In the genomic region with DNA sequence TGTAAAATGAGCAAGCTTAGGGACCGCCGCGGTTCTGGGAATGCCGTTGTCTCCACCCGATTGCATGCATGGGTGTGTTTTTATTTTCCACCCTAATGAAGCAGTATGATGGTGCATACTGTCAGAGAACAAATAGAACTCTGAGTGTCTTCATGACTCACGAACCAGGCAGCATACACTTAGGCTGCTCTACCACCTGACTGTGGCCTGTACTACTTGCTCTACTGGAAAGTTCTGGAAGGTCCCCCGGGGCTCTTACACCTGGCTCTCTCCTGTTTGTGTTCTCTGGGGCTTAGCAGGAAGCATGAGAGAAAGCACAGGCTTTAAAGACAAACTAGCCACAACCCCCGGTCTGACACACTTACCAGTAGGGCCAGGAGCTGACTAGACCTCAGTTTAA, we compare ENCODE assay signal across 12 mouse cellular contexts. TPM values are rescaled to one million over a fixed set of nuclear protein-coding genes. Genes with fewer than 3 reads are reported as not detected.
A peak's percentile ranks its signal among the peaks of the same experiment; 100 is the strongest.
DNase-seq lines count a peak whose midpoint lies in the region; ATAC-seq and TF ChIP-seq lines count a peak whose summit lies in the region.
"Had no signal": no experiment of that assay in that cellular context is flagged by ENCODE, and none has a peak within 500 bp of the region (broad histone marks: within the 10 kb centered on the region; RNA-seq: fewer than 3 reads in every experiment).

No protein-coding gene starts in this region.

- H3K4me2 ChIP-seq in heart, embryonic 11.5 days = peak overlapping the region; percentile 88; the same call in 1 of the 2 replicates
- H3K4me2 ChIP-seq in midbrain, embryonic 12.5 days (replicated peaks) = peak overlapping the region; percentile 59; the same call in 1 of the 2 replicates
- H3K4me2 ChIP-seq in midbrain, postnatal 0 days (ENCODE audit: low read depth, low read length, poor library complexity, severe bottlenecking) = no peak overlapping the region
- H3K4me2 ChIP-seq in stomach, embryonic 16.5 days (ENCODE audit: low read depth, low read length) = peak overlapping the region; percentile 59; the same call in 1 of the 2 replicates

- H3K4me1 ChIP-seq in heart, embryonic 11.5 days (ENCODE audit: control insufficient read depth, insufficient read depth, low read length) = peaks cover 5% of the 10 kb centered on the region; the same call in 1 of the 2 replicates
- H3K4me1 ChIP-seq in midbrain, embryonic 12.5 days = peaks cover 6% of the 10 kb centered on the region; the same call in 1 of the 2 replicates
- H3K4me1 ChIP-seq in midbrain, postnatal 0 days (ENCODE audit: insufficient read depth, low read length) = no peaks in the 10 kb centered on the region; the same call in 1 of the 2 replicates
- peaks cover 6% of the 10 kb centered on the region for H3K4me1 ChIP-seq in stomach, embryonic 16.5 days (ENCODE audit: control insufficient read depth, insufficient read depth, low read length)

- no peak for DNase-seq in heart, adult 11 months
- DNase-seq in midbrain, postnatal 0 days (ENCODE audit: low spot score) = no peak
- peak; percentile 46 for DNase-seq in kidney, postnatal 14 days
- no peak for DNase-seq in embryo, embryonic 11 days
- no peak for DNase-seq in cerebellum, adult 8-10 months
- DNase-seq: B cell, adult 2 months; cerebellum, postnatal 36 days had no signal

- WGBS in heart, embryonic 11.5 days (ENCODE audit: insufficient replicate concordance) = 59% methylated on average over 8 of the region's 8 CpGs
- 81% methylated on average over 8 of the region's 8 CpGs for WGBS in midbrain, embryonic 12.5 days
- WGBS in midbrain, postnatal 0 days = 73% methylated on average over 8 of the region's 8 CpGs
- WGBS in stomach, embryonic 16.5 days = 64% methylated on average over 8 of the region's 8 CpGs

- no peak overlapping the region; the same call in 1 of the 2 replicates for H3K9ac ChIP-seq in heart, embryonic 11.5 days (ENCODE audit: low read depth, low read length)
- 0 out of 2 replicates have a peak overlapping the region, but pooled peaks have one; percentile 49 for H3K9ac ChIP-seq in midbrain, embryonic 12.5 days (replicated peaks)
- H3K9ac ChIP-seq in midbrain, postnatal 0 days (replicated peaks; ENCODE audit: low read length, poor library complexity, severe bottlenecking) = no peak overlapping the region
- no peak overlapping the region for H3K9ac ChIP-seq in stomach, embryonic 16.5 days (ENCODE audit: low read length)

- no peak overlapping the region for H3K27ac ChIP-seq in heart, embryonic 11.5 days (ENCODE audit: low read depth, low read length)
- no peak overlapping the region for H3K27ac ChIP-seq in midbrain, embryonic 12.5 days (replicated peaks)
- no peak overlapping the region for H3K27ac ChIP-seq in midbrain, postnatal 0 days (ENCODE audit: low read depth, low read length)
- H3K27ac ChIP-seq in stomach, embryonic 16.5 days (ENCODE audit: low read length) = peak overlapping the region; percentile 68; the same call in 1 of the 2 replicates

- TF ChIP-seq CTCF in midbrain, postnatal 0 days (IDR thresholded peaks at IDR 0.05) = no peak

- peak overlapping the region; percentile 52; the same call in 1 of the 2 replicates for H3K4me3 ChIP-seq in heart, embryonic 11.5 days (ENCODE audit: low read depth, low read length)
- H3K4me3 ChIP-seq in midbrain, embryonic 12.5 days = no peak overlapping the region
- no peak overlapping the region for H3K4me3 ChIP-seq in midbrain, postnatal 0 days (ENCODE audit: low read depth, low read length)
- no peak overlapping the region for H3K4me3 ChIP-seq in stomach, embryonic 16.5 days (replicated peaks; ENCODE audit: low read length)
- H3K4me3 ChIP-seq: myocyte had no signal

- ATAC-seq in heart, embryonic 11.5 days (replicated peaks; ENCODE audit: insufficient number of reproducible peaks, low FRiP score, low TSS enrichment) = no peak
- no peak for ATAC-seq in midbrain, embryonic 12.5 days (ENCODE audit: low FRiP score, low read depth)
- ATAC-seq in midbrain, postnatal 0 days (ENCODE audit: low FRiP score) = no peak
- no peak for ATAC-seq in stomach, embryonic 16.5 days (ENCODE audit: insufficient read depth, low FRiP score)

- no peaks in the 10 kb centered on the region for H3K9me3 ChIP-seq in heart, embryonic 11.5 days (replicated peaks; ENCODE audit: control insufficient read depth, low read length)
- H3K9me3 ChIP-seq in midbrain, embryonic 12.5 days = no peaks in the 10 kb centered on the region
- no peaks in the 10 kb centered on the region for H3K9me3 ChIP-seq in midbrain, postnatal 0 days (ENCODE audit: low read length)
- no peaks in the 10 kb centered on the region for H3K9me3 ChIP-seq in stomach, embryonic 16.5 days (replicated peaks; ENCODE audit: control insufficient read depth, low read length)

- H3K36me3 ChIP-seq in heart, embryonic 11.5 days (ENCODE audit: control insufficient read depth, insufficient read depth, low read length) = no peaks in the 10 kb centered on the region
- H3K36me3 ChIP-seq in midbrain, embryonic 12.5 days = no peaks in the 10 kb centered on the region
- no peaks in the 10 kb centered on the region for H3K36me3 ChIP-seq in midbrain, postnatal 0 days (ENCODE audit: insufficient read depth, low read length)
- no peaks in the 10 kb centered on the region for H3K36me3 ChIP-seq in stomach, embryonic 16.5 days (ENCODE audit: control insufficient read depth, insufficient read depth, low read length)

- no peaks in the 10 kb centered on the region for H3K27me3 ChIP-seq in heart, embryonic 11.5 days (ENCODE audit: control insufficient read depth, insufficient read depth, low read length)
- peaks cover 9% of the 10 kb centered on the region; the same call in 1 of the 2 replicates for H3K27me3 ChIP-seq in midbrain, embryonic 12.5 days
- H3K27me3 ChIP-seq in midbrain, postnatal 0 days (ENCODE audit: insufficient read depth, low read length) = no peaks in the 10 kb centered on the region
- no peaks in the 10 kb centered on the region for H3K27me3 ChIP-seq in stomach, embryonic 16.5 days (ENCODE audit: control insufficient read depth, insufficient read depth, low read length)

RNA-seq across cellular contexts. Expression of gene Gucy2g, which starts 21.7 kb away (rescaled TPM):
- polyA plus RNA-seq in heart, embryonic 11.5 days (2014; fragmentation: Nextera tagmentation; extraction: Ambion mirVana) = not detected in 2 replicates
- polyA plus RNA-seq in midbrain, embryonic 12.5 days (2016; fragmentation: Nextera tagmentation; extraction: Ambion mirVana) = not detected in 2 replicates
- not detected in 2 replicates for total RNA-seq in midbrain, postnatal 0 days (2014; rRNA removed)
- not detected in 2 replicates for polyA plus RNA-seq in midbrain, postnatal 0 days (2015; fragmentation: Nextera tagmentation; extraction: Ambion mirVana)
- 0.05 and 0.11 TPM in 2 replicates for polyA plus RNA-seq in stomach, embryonic 16.5 days (2015; fragmentation: Nextera tagmentation; extraction: Ambion mirVana)
- total RNA-seq: heart, adult 8-10 months had no signal

RNA-seq across cellular contexts. Expression of gene Acsl5, which starts 32.4 kb away (rescaled TPM):
- polyA plus RNA-seq in heart, embryonic 11.5 days (2014; fragmentation: Nextera tagmentation; extraction: Ambion mirVana) = 28.6 and 35.8 TPM in 2 replicates
- polyA plus RNA-seq in midbrain, embryonic 12.5 days (2016; fragmentation: Nextera tagmentation; extraction: Ambion mirVana) = 11.2 and 13.9 TPM in 2 replicates
- 15.1 and 18.0 TPM in 2 replicates for total RNA-seq in midbrain, postnatal 0 days (2014; rRNA removed)
- polyA plus RNA-seq in midbrain, postnatal 0 days (2015; fragmentation: Nextera tagmentation; extraction: Ambion mirVana) = 12.7 and 13.9 TPM in 2 replicates
- polyA plus RNA-seq in stomach, embryonic 16.5 days (2015; fragmentation: Nextera tagmentation; extraction: Ambion mirVana) = 145 and 151 TPM in 2 replicates

RNA-seq across cellular contexts. Expression of gene Tectb, which starts 38.8 kb away (rescaled TPM):
- polyA plus RNA-seq in heart, embryonic 11.5 days (2014; fragmentation: Nextera tagmentation; extraction: Ambion mirVana) = not detected in 2 replicates
- 0.31 TPM in 2 replicates for polyA plus RNA-seq in midbrain, embryonic 12.5 days (2016; fragmentation: Nextera tagmentation; extraction: Ambion mirVana)
- 0.09 TPM in 1 of 2 replicates, not detected in the other for total RNA-seq in midbrain, postnatal 0 days (2014; rRNA removed)
- polyA plus RNA-seq in midbrain, postnatal 0 days (2015; fragmentation: Nextera tagmentation; extraction: Ambion mirVana) = 0.16 and 0.34 TPM in 2 replicates
- polyA plus RNA-seq in stomach, embryonic 16.5 days (2015; fragmentation: Nextera tagmentation; extraction: Ambion mirVana) = 0.13 and 0.14 TPM in 2 replicates
- polyA plus RNA-seq: myocyte had no signal
